Mouse (Mus musculus) left cerebral cortex, postnatal 14 days (tissue): ENCODE data around the gene Olfr381. TPM values are rescaled to one million over a fixed set of nuclear protein-coding genes. Genes with fewer than 3 reads are reported as not detected.
"Not testable (repeated sequence)": the region's sequence is repeated elsewhere in the genome, so short reads cannot be mapped to it uniquely, and the experiment has no call there.

Source experiments
- DNase-seq, 2 experiments: peaks; one replicate each; pipeline ENCODE4 v3.0.0; 2021 to 2022; ENCODE audit warnings: low spot score in 2 of 2, mixed read lengths in 1 of 2
- intact Hi-C: fragments of 180-260 bp; cut with DNase I; formaldehyde crosslinking; loops from one replicate; pipeline ENCODE4 v1.15.1; 2025
- long read RNA-seq, 2 experiments: library from polyadenylated mRNA; stranded (forward); transcript quantifications; one replicate each; pipeline ENCODE4 v2.0.0; 2021
- total RNA-seq, 2 experiments: library from RNA; stranded (reverse); gene quantifications; 2 replicates each; pipeline ENCODE4 v1.2.3; 2021

The Olfr381 gene
- total RNA-seq: not detected
- long read RNA-seq, experiment 1: 0 reads
- long read RNA-seq, experiment 2: 0 reads

- intact Hi-C loops: no loop called here
- no peak for DNase-seq
These were observed at the start of gene Olfr381 for GRCm38 (mm10) chr11:73491503-73491902. TSS of gene Olfr381 (minus strand) at chr11:73491603.

- intact Hi-C loops, DNase-seq: not testable (repeated sequence)
These were observed 37.6 kb upstream of the Olfr381 start for GRCm38 (mm10) chr11:73528971-73529370.

GRCm38 (mm10) chr11:73517097-73517496 is 25.7 kb upstream of the Olfr381 start, which contains the start of gene Olfr382:
TSS of gene Olfr382 (minus strand) at chr11:73517197.
- DNase-seq: no peak
- intact Hi-C loops: no loop called here

- DNase-seq: no peak
- intact Hi-C loops: no loop called here
These were observed 34.0 kb downstream of the Olfr381 start, which contains the start of gene Olfr380 for GRCm38 (mm10) chr11:73457408-73457807. TSS of gene Olfr380 (minus strand) at chr11:73457508.

Other genes with a start within 250 kb of the Olfr381 start
- gene Trpv3, start 224.2 kb downstream of the Olfr381 start, total RNA-seq: under 1 TPM; 0.17 to 0.35 TPM
- gene Aspa, start 162.0 kb downstream of the Olfr381 start, total RNA-seq: 1 to 10 TPM; 3.2 to 4.0 TPM
- not detected for gene Gm49340, start 161.9 kb downstream of the Olfr381 start, total RNA-seq
- not detected for gene Spata22, start 161.9 kb downstream of the Olfr381 start, total RNA-seq
- not detected for gene Olfr20, start 140.8 kb downstream of the Olfr381 start, total RNA-seq
- gene Olfr376, start 120.4 kb downstream of the Olfr381 start, total RNA-seq: not detected
- gene Olfr1, start 92.0 kb downstream of the Olfr381 start, total RNA-seq: not detected
- gene Olfr378, start 63.1 kb downstream of the Olfr381 start, total RNA-seq: not detected
- gene Olfr380, start 34.1 kb downstream of the Olfr381 start, total RNA-seq: not detected
- not detected for gene Olfr382, start 25.6 kb upstream of the Olfr381 start, total RNA-seq
- gene Olfr385, start 101.4 kb upstream of the Olfr381 start, total RNA-seq: not detected
- not detected for gene Olfr384, start 107.0 kb upstream of the Olfr381 start, total RNA-seq
- not detected for gene Zfp735, start 197.2 kb upstream of the Olfr381 start, total RNA-seq